Mouse (Mus musculus) kidney, postnatal 0 days (tissue): Measurements from ENCODE around the gene Tmem178b. TPM values are rescaled to one million over a fixed set of nuclear protein-coding genes. Genes with fewer than 3 reads are reported as not detected.

Experiments used
- ATAC-seq: fragments of 200-750 bp; cut with Nextera tagmentation; replicated peaks from 2 replicates; pipeline ENCODE4 v1.8.0; 2017; ENCODE audit warnings: low read depth, moderate number of reproducible peaks, moderate TSS enrichment, moderate library complexity; ENCODE audit not compliant: low FRiP score
- DNase-seq: peaks from one replicate; pipeline ENCODE4 v3.0.0-alpha.2; 2016; ENCODE audit warnings: low spot score
- H3K27ac ChIP-seq: fragments of 300-500 bp; sonication (generic); 2 replicates; pipeline ENCODE4 v1.5.1; 2014; ENCODE audit warnings: mild to moderate bottlenecking
- H3K27me3 ChIP-seq: fragments of 300-500 bp; sonication (generic); 2 replicates; pipeline ENCODE4 v1.6.1; 2014; ENCODE audit warnings: low read length, mixed read lengths; ENCODE audit not compliant: insufficient read depth
- H3K36me3 ChIP-seq: fragments of 300-500 bp; sonication (generic); 2 replicates; pipeline ENCODE4 v1.6.1; 2014; ENCODE audit warnings: low read length, mixed read lengths; ENCODE audit not compliant: insufficient read depth
- H3K4me1 ChIP-seq: fragments of 300-500 bp; sonication (generic); replicated peaks from 2 replicates; pipeline ENCODE4 v1.6.1; 2014; ENCODE audit warnings: antibody characterized with exemption, low read length, mixed read lengths; ENCODE audit not compliant: insufficient read depth
- H3K4me2 ChIP-seq: fragments of 300-500 bp; sonication (generic); 2 replicates; pipeline ENCODE4 v1.6.1; 2014; ENCODE audit warnings: mild to moderate bottlenecking, low read length, moderate library complexity, mixed read lengths
- H3K4me3 ChIP-seq: fragments of 300-500 bp; sonication (generic); replicated peaks from 2 replicates; pipeline ENCODE4 v1.5.1; 2014; ENCODE audit warnings: low read depth, low read length
- H3K9ac ChIP-seq: fragments of 300-500 bp; sonication (generic); 2 replicates; pipeline ENCODE4 v1.6.1; 2014; ENCODE audit warnings: low read depth, low read length
- H3K9me3 ChIP-seq: fragments of 300-500 bp; sonication (generic); replicated peaks from 2 replicates; pipeline ENCODE4 v1.6.1; 2016; ENCODE audit warnings: low read length, inconsistent platforms, mixed read lengths
- CTCF ChIP-seq: IDR thresholded peaks from 2 replicates; pipeline ENCODE4 v1.5.1; 2016; ENCODE audit warnings: antibody characterized with exemption, low read depth, mild to moderate bottlenecking, moderate library complexity
- WGBS: fragments of 180-500 bp; shearing (Covaris S2); extraction: QIAGEN DNeasy Blood & Tissue Kit; methylation state at CpG from one replicate; pipeline ENCODE4 v1.1.7; 2014; 5-methylcytosine and 5-hydroxymethylcytosine counted together
- polyA plus RNA-seq: library from polyadenylated mRNA; unstranded; fragments of >200 nt; fragmentation: Nextera tagmentation; extraction: Ambion mirVana; gene quantifications from 2 replicates; pipeline ENCODE4 v1.2.1, GENCODE M21; 2015

Gene Tmem178b
- polyA plus RNA-seq, 1 experiment from 2014 or later = 0.25 TPM

GRCm38 (mm10) chr6:40133436-40133835 lies 260.4 kb downstream of the Tmem178b start:
- Histone ChIP-seq H3K27ac (no peak overlapping the region), H3K4me3 (no peak overlapping the region), H3K4me2 (no peak overlapping the region), H3K27me3 (no peaks in the 10 kb centered on the region), H3K36me3 (no peaks in the 10 kb centered on the region), H3K9ac (no peak overlapping the region), H3K9me3 (no peaks in the 10 kb centered on the region), H3K4me1 (no peaks in the 10 kb centered on the region)
- no peak for DNase-seq
- no peak for TF ChIP-seq CTCF
- ATAC-seq = no peak
- WGBS = 77% methylated on average over 6 of the region's 6 CpGs

DNA sequence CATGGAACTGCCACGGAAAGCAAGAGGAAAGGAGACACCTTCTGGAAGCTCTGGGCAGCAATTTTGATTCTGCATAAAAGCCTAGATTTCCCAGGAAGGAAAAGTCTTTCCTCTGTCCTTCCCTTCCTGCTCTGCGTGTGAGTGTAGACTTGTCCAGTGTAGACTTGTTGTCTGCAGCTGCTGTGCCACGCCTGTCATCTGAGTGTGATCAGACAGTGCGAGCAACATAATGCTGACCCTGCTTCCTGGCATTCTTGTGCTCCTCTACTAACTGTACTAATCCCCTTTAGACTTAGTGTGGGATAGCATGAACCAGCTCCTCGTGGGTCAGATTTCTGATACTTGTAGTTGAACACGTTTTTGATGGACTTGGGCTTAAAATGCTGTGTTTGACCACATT lies 262.6 kb downstream of the Tmem178b start:
- Histone ChIP-seq H3K27ac (no peak overlapping the region), H3K4me3 (no peak overlapping the region), H3K4me2 (no peak overlapping the region), H3K27me3 (no peaks in the 10 kb centered on the region), H3K9ac (no peak overlapping the region), H3K9me3 (no peaks in the 10 kb centered on the region), H3K4me1 (no peaks in the 10 kb centered on the region), H3K36me3 (no peaks in the 10 kb centered on the region)
- WGBS = 62% methylated on average over 6 of the region's 6 CpGs
- DNase-seq = no peak
- TF ChIP-seq CTCF = 0 out of 2 replicates have a peak, but pooled peaks have one; percentile 3
- no peak for ATAC-seq

GRCm38 (mm10) chr6:40137346-40137745 lies 264.3 kb downstream of the Tmem178b start:
- no peaks in the 10 kb centered on the region for H3K27me3 ChIP-seq
- ATAC-seq = no peak
- WGBS = 64% methylated on average over 6 of the region's 6 CpGs
- DNase-seq = no peak
- no peaks in the 10 kb centered on the region for H3K9me3 ChIP-seq
- H3K27ac ChIP-seq = no peak overlapping the region
- no peak overlapping the region for H3K4me3 ChIP-seq
- H3K4me1 ChIP-seq = no peaks in the 10 kb centered on the region
- H3K4me2 ChIP-seq = no peak overlapping the region
- H3K9ac ChIP-seq = no peak overlapping the region
- no peak for TF ChIP-seq CTCF
- H3K36me3 ChIP-seq = no peaks in the 10 kb centered on the region

GRCm38 (mm10) chr6:40137831-40138520 lies 264.9 kb downstream of the Tmem178b start:
- Histone ChIP-seq H3K27me3 (no peaks in the 10 kb centered on the region), H3K4me2 (no peak overlapping the region), H3K4me3 (no peak overlapping the region), H3K4me1 (no peaks in the 10 kb centered on the region), H3K9ac (no peak overlapping the region), H3K9me3 (no peaks in the 10 kb centered on the region), H3K27ac (no peak overlapping the region), H3K36me3 (no peaks in the 10 kb centered on the region)
- DNase-seq (no peak), ATAC-seq (no peak)
- 72% methylated on average over 7 of the region's 7 CpGs for WGBS
- no peak for TF ChIP-seq CTCF

- no peak overlapping the region for H3K4me2 ChIP-seq
- no peak overlapping the region for H3K27ac ChIP-seq
- DNase-seq (peak; percentile 21), ATAC-seq (no peak)
- H3K4me1 ChIP-seq = no peaks in the 10 kb centered on the region
- H3K9ac ChIP-seq = no peak overlapping the region
- H3K4me3 ChIP-seq = no peak overlapping the region
- no peak for TF ChIP-seq CTCF
- H3K9me3 ChIP-seq = no peaks in the 10 kb centered on the region
- no peaks in the 10 kb centered on the region for H3K27me3 ChIP-seq
- no peaks in the 10 kb centered on the region for H3K36me3 ChIP-seq
- 11% methylated on average over 5 of the region's 5 CpGs for WGBS
Observed at GRCm38 (mm10) chr6:40142582-40142981, 269.5 kb downstream of the Tmem178b start.

GRCm38 (mm10) chr6:40144371-40144770 lies 271.3 kb downstream of the Tmem178b start:
- H3K9me3 ChIP-seq = no peaks in the 10 kb centered on the region
- no peak overlapping the region for H3K4me3 ChIP-seq
- H3K4me2 ChIP-seq = no peak overlapping the region
- H3K36me3 ChIP-seq = no peaks in the 10 kb centered on the region
- no peak overlapping the region for H3K9ac ChIP-seq
- no peaks in the 10 kb centered on the region for H3K4me1 ChIP-seq
- no peak for ATAC-seq
- 74% methylated on average over 9 of the region's 9 CpGs for WGBS
- no peak overlapping the region for H3K27ac ChIP-seq
- H3K27me3 ChIP-seq = no peaks in the 10 kb centered on the region
- no peak for TF ChIP-seq CTCF
- DNase-seq = no peak

- H3K4me3 ChIP-seq = no peak overlapping the region
- no peak overlapping the region for H3K9ac ChIP-seq
- WGBS = 93% methylated on average over 3 of the region's 3 CpGs
- TF ChIP-seq CTCF = no peak
- no peaks in the 10 kb centered on the region for H3K36me3 ChIP-seq
- H3K9me3 ChIP-seq = no peaks in the 10 kb centered on the region
- H3K4me2 ChIP-seq = no peak overlapping the region
- no peak overlapping the region for H3K27ac ChIP-seq
- ATAC-seq (no peak), DNase-seq (no peak)
- H3K27me3 ChIP-seq = no peaks in the 10 kb centered on the region
- H3K4me1 ChIP-seq = no peaks in the 10 kb centered on the region
Observed at GRCm38 (mm10) chr6:40145601-40146000, 272.5 kb downstream of the Tmem178b start.
